Mouse (Mus musculus) embryonic facial prominence, embryonic 11.5 days (tissue): ENCODE data around the gene Kcnq5. TPM values are rescaled to one million over a fixed set of nuclear protein-coding genes. Genes with fewer than 3 reads are reported as not detected.
A peak's percentile ranks its signal among the peaks of the same experiment; 100 is the strongest.

ENCODE experiments used
- ATAC-seq: fragments of 200-750 bp; cut with Nextera tagmentation; replicated peaks from 2 replicates; pipeline ENCODE4 v1.8.0; 2017; ENCODE audit warnings: low read depth; ENCODE audit not compliant: insufficient number of reproducible peaks, low FRiP score, low TSS enrichment
- DNase-seq: peaks from one replicate; pipeline ENCODE4 v3.0.0-alpha.2; 2015; ENCODE audit warnings: low spot score
- H3K27ac ChIP-seq: fragments of 300-500 bp; sonication (generic); replicated peaks from 2 replicates; pipeline ENCODE4 v1.5.1; 2014; ENCODE audit warnings: mild to moderate bottlenecking, low read depth, low read length, control low read depth
- H3K27me3 ChIP-seq: fragments of 300-500 bp; sonication (generic); 2 replicates; pipeline ENCODE4 v1.6.1; 2014; ENCODE audit warnings: mild to moderate bottlenecking, low read length, moderate library complexity, mixed read lengths; ENCODE audit not compliant: control insufficient read depth, insufficient read depth
- H3K36me3 ChIP-seq: fragments of 300-500 bp; sonication (generic); replicated peaks from 2 replicates; pipeline ENCODE4 v1.6.1; 2014; ENCODE audit warnings: low read depth, mild to moderate bottlenecking, low read length, moderate library complexity, mixed read lengths; ENCODE audit not compliant: control insufficient read depth, insufficient read depth
- H3K4me1 ChIP-seq: fragments of 300-500 bp; sonication (generic); 2 replicates; pipeline ENCODE4 v1.6.1; 2014; ENCODE audit warnings: low read length, mixed read lengths; ENCODE audit not compliant: control insufficient read depth, insufficient read depth
- H3K4me2 ChIP-seq: fragments of 300-500 bp; sonication (generic); 2 replicates; pipeline ENCODE4 v1.6.1; 2014; ENCODE audit warnings: low read depth, mild to moderate bottlenecking, control low read depth, low read length, moderate library complexity
- H3K4me3 ChIP-seq: fragments of 300-500 bp; sonication (generic); 2 replicates; pipeline ENCODE4 v1.5.1; 2014; ENCODE audit warnings: low read depth, low read length, control low read depth
- H3K9ac ChIP-seq: fragments of 300-500 bp; sonication (generic); replicated peaks from 2 replicates; pipeline ENCODE4 v1.6.1; 2014; ENCODE audit warnings: mild to moderate bottlenecking, control low read depth, low read length
- H3K9me3 ChIP-seq: fragments of 300-500 bp; sonication (generic); replicated peaks from 2 replicates; pipeline ENCODE4 v1.6.1; 2016; ENCODE audit warnings: mild to moderate bottlenecking, low read length, inconsistent platforms, mixed read lengths; ENCODE audit not compliant: control insufficient read depth
- WGBS: fragments of 180-500 bp; shearing (Covaris S2); extraction: QIAGEN DNeasy Blood & Tissue Kit; methylation state at CpG from one replicate; pipeline ENCODE4 v1.1.7; 2014; 5-methylcytosine and 5-hydroxymethylcytosine counted together
- polyA plus RNA-seq: library from polyadenylated mRNA; unstranded; fragments of >200 nt; fragmentation: Nextera tagmentation; extraction: Ambion mirVana; gene quantifications from 2 replicates; pipeline ENCODE4 v1.2.1, GENCODE M21; 2014

Gene Kcnq5
- polyA plus RNA-seq, 1 experiment from 2014 or later: 1.1 TPM

GRCm38 (mm10) chr1:21425654-21426053 lies 536.1 kb downstream of the Kcnq5 start:
- H3K27me3 ChIP-seq: no peaks in the 10 kb centered on the region
- H3K9me3 ChIP-seq: no peaks in the 10 kb centered on the region
- no peak for ATAC-seq
- H3K4me2 ChIP-seq: no peak overlapping the region
- no peaks in the 10 kb centered on the region for H3K4me1 ChIP-seq
- DNase-seq: no peak
- WGBS: 94% methylated on average over 2 of the region's 2 CpGs
- H3K36me3 ChIP-seq: no peaks in the 10 kb centered on the region
- H3K9ac ChIP-seq: no peak overlapping the region
- H3K4me3 ChIP-seq: no peak overlapping the region
- no peak overlapping the region for H3K27ac ChIP-seq

GRCm38 (mm10) chr1:21419370-21419769 lies 542.4 kb downstream of the Kcnq5 start:
- no peak overlapping the region for H3K9ac ChIP-seq
- H3K4me3 ChIP-seq: no peak overlapping the region
- no peaks in the 10 kb centered on the region for H3K9me3 ChIP-seq
- no peaks in the 10 kb centered on the region for H3K4me1 ChIP-seq
- no peak for ATAC-seq
- no peaks in the 10 kb centered on the region for H3K36me3 ChIP-seq
- no peak overlapping the region for H3K27ac ChIP-seq
- DNase-seq: peak; percentile 39
- H3K27me3 ChIP-seq: no peaks in the 10 kb centered on the region
- H3K4me2 ChIP-seq: no peak overlapping the region

GRCm38 (mm10) chr1:21412197-21412555 lies 549.6 kb downstream of the Kcnq5 start:
- ATAC-seq: no peak
- H3K4me3 ChIP-seq: no peak overlapping the region
- H3K4me2 ChIP-seq: no peak overlapping the region
- H3K9ac ChIP-seq: no peak overlapping the region
- H3K36me3 ChIP-seq: no peaks in the 10 kb centered on the region
- H3K27me3 ChIP-seq: no peaks in the 10 kb centered on the region
- 85% methylated on average over 2 of the region's 2 CpGs for WGBS
- DNase-seq: no peak
- no peaks in the 10 kb centered on the region for H3K9me3 ChIP-seq
- H3K27ac ChIP-seq: no peak overlapping the region
- no peaks in the 10 kb centered on the region for H3K4me1 ChIP-seq

- DNase-seq (peak; percentile 88), ATAC-seq (no peak)
- Histone ChIP-seq H3K27ac (no peak overlapping the region), H3K4me3 (no peak overlapping the region), H3K4me1 (no peaks in the 10 kb centered on the region), H3K36me3 (no peaks in the 10 kb centered on the region), H3K9me3 (no peaks in the 10 kb centered on the region), H3K9ac (no peak overlapping the region), H3K27me3 (no peaks in the 10 kb centered on the region), H3K4me2 (no peak overlapping the region)
- WGBS: 61% methylated on average over 18 of the region's 18 CpGs
Observed at GRCm38 (mm10) chr1:21411331-21412196, 550.2 kb downstream of the Kcnq5 start.

GRCm38 (mm10) chr1:21407266-21407665 lies 554.5 kb downstream of the Kcnq5 start:
- no peak overlapping the region for H3K4me2 ChIP-seq
- no peaks in the 10 kb centered on the region for H3K9me3 ChIP-seq
- WGBS: 78% methylated on average over 2 of the region's 2 CpGs
- H3K27me3 ChIP-seq: no peaks in the 10 kb centered on the region
- H3K4me3 ChIP-seq: no peak overlapping the region
- DNase-seq (no peak), ATAC-seq (no peak)
- H3K36me3 ChIP-seq: no peaks in the 10 kb centered on the region
- H3K9ac ChIP-seq: no peak overlapping the region
- no peaks in the 10 kb centered on the region for H3K4me1 ChIP-seq
- no peak overlapping the region for H3K27ac ChIP-seq

GRCm38 (mm10) chr1:21402804-21403203 lies 558.9 kb downstream of the Kcnq5 start:
- H3K9ac ChIP-seq: no peak overlapping the region
- 88% methylated on average over 8 of the region's 8 CpGs for WGBS
- no peaks in the 10 kb centered on the region for H3K27me3 ChIP-seq
- no peaks in the 10 kb centered on the region for H3K9me3 ChIP-seq
- no peaks in the 10 kb centered on the region for H3K4me1 ChIP-seq
- DNase-seq (no peak), ATAC-seq (no peak)
- H3K27ac ChIP-seq: no peak overlapping the region
- no peaks in the 10 kb centered on the region for H3K36me3 ChIP-seq
- H3K4me2 ChIP-seq: no peak overlapping the region
- no peak overlapping the region for H3K4me3 ChIP-seq

- no peak overlapping the region for H3K27ac ChIP-seq
- H3K9me3 ChIP-seq: no peaks in the 10 kb centered on the region
- no peak overlapping the region for H3K9ac ChIP-seq
- DNase-seq (no peak), ATAC-seq (no peak)
- H3K36me3 ChIP-seq: no peaks in the 10 kb centered on the region
- WGBS: 81% methylated on average over 6 of the region's 6 CpGs
- H3K4me2 ChIP-seq: no peak overlapping the region
- H3K27me3 ChIP-seq: no peaks in the 10 kb centered on the region
- no peak overlapping the region for H3K4me3 ChIP-seq
- no peaks in the 10 kb centered on the region for H3K4me1 ChIP-seq
Observed at GRCm38 (mm10) chr1:21391138-21391671, 570.5 kb downstream of the Kcnq5 start.

GRCm38 (mm10) chr1:21383256-21383655 lies 578.5 kb downstream of the Kcnq5 start, which contains the start of gene Khdc1b:
Gene Khdc1b (plus strand): TSS chr1:21383556.
- Histone ChIP-seq H3K4me3 (no peak within 1 kb of the TSS), H3K36me3 (no peaks in the 10 kb centered on the region), H3K4me2 (no peak within 1 kb of the TSS), H3K9ac (no peak within 1 kb of the TSS), H3K27me3 (no peaks in the 10 kb centered on the region), H3K27ac (no peak within 1 kb of the TSS), H3K9me3 (no peaks in the 10 kb centered on the region), H3K4me1 (no peaks in the 10 kb centered on the region)
- DNase-seq (no peak), ATAC-seq (no peak)
- WGBS: 88% methylated on average over 1 of the region's 1 CpGs
